Mouse (Mus musculus) gastrocnemius, adult 8-10 months (tissue): ENCODE measurements around the gene A4galt. TPM values are rescaled to one million over a fixed set of nuclear protein-coding genes. Genes with fewer than 3 reads are reported as not detected.

ENCODE experiments used
- DNase-seq, 2 experiments: peaks; one replicate each; pipeline ENCODE4 v3.0.0; 2022; ENCODE audit warnings: low spot score in 2 of 2
- total RNA-seq, 4 experiments: library from RNA; stranded (reverse); gene quantifications; 2 replicates each; pipeline ENCODE4 v1.2.4; 2022

Gene A4galt
- total RNA-seq, 4 experiments from 2014 or later: 1.0 to 2.3 (median 2.0) TPM

DNA sequence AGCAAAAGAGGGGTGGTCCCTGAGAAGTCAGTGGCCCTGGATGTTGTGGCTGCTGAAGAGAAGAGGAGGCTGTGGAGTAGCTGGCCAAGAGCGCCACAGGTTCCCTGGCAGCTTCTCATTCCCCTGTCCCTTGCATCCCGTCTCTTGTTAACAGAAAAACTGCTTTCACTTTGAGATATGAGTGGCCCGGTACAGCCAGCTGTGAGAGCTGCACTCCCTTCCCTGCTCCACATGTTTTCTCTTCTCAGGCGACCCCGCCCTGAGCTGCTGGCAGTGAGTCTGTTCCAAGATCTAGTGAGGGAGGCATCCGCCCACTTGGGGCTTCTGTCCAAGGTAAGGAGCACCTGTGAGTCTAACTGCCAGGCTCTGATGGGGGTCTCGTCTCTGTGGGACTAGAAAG is 16.9 kb upstream of the A4galt start:
- DNase-seq: peak; percentile 19 to 29

DNA sequence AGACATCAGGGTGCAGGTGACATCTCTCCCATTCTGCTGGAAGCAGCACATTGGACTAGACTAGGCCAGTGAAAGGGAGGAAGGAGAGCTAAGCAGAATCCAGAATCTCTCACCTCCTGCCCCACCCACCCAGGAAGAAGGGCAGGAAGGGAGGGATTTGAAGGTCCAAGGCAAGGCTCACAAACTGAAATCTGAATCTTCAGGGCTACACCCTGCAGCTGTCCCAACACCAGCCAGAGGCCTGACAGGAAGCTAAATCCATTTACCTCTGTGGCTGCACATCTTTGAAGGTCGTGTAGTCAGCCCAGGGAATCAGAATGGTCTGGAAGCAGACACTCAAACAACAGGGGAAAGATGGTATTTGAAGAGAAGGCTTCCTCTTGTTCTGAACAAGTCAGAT is 13.7 kb upstream of the A4galt start:
- DNase-seq: no peak

DNA sequence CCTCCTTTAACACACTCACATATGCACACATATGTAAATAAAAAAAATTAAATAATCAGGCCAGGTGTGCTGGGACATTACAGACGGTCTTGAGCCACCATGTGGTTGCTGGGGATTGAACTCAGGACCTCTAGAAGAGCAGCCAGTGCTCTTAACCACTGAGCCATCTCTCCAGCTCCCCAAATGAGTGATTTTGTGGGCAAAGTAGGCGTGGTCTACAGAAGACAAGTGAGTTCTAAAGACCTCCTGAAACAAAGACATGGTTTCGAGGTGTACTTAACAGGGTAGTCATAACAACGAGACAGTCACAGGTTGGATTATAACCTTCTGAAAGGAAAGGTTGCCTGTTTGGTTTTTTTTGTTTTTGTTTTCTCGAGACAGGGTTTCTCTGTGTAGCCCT is 11.8 kb upstream of the A4galt start:
- no peak for DNase-seq

DNA sequence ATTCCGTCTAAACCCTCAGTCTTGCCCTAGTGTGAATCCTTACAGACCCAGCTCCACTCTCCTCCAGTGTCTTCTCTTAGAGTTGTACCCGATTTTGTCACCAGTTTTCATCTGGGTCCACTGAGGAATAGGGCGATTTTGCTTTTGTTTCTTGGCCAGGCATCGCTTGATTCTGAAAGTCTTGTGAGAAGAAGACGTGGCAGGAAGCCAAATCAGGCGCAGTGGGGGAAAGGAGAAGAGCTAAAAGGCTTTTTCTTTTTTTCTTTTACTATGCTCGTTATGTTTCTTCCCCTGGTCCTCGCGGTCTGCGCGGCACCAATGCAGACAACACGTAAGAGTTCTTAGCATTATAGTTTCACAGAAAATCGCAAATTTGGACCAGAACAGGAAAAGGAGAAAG is 6.3 kb upstream of the A4galt start:
- DNase-seq: no peak

DNA sequence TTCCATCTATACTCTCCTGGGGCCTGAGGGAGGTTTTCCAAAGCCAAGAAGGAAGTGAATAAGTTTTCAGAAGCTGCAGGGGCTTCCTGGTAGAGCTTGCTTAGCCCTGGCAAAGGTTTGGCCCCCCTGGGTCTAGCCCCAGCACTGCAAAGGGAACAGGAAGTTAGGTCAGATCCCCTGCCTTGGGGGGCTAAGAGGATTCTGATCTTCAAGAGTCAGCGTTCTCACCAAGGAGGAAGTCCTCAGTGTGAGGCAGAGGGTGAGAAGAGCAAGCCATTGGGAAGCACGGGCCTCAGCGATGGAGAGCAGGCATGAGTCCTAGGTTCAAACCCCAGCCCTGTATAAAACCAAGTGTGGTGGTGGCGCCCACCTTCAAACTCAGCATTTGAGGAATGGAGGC is 4.9 kb upstream of the A4galt start:
- no peak for DNase-seq

DNA sequence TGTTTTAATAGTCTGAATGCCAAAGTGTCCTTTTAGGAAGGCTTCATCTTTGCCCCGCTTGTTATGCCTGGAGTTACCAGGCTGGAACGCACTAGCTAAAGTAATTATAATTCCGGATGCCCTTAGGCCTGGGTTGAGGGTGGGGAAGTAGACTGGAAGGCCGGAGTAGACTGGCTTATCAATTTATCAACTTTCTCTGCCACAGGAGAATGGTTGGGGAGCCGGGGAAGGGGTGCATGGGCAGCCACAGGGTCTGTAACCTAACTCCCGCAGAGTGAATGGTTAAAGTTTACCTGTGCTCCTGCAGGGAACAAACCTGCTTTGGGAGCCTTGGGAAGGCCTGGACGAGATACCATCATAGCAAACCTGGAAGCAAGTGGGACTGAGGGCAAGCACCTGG is 4.4 kb upstream of the A4galt start:
- DNase-seq: no peak

DNA sequence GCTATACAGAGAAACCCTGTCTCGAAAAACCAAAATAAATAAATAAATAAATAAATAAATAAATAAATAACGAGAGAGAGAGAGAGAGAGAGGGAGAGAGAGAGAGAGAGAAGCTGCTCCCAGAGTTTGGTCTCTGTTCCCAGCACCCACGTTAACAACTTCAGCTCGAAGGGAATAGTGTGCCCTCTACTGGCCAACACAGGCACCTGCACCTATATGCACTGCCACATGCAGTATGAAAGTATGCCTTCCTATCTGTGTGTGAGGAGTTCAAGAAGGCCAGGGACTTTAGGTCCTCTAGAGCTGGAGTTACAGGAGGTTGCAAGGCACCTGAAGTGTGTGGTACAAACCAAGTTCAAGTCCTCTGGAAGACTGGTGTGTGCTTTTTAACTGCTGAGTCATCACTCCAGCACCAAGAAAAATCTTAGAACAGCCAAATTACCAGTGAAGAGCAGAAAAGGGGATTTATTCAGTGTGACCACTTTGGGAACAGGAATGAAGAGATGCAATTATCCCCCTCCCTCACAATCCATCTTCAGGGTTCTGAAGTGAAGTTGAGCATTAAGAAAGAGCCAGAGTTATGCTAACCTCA is 3.7 kb upstream of the A4galt start:
- no peak for DNase-seq

DNA sequence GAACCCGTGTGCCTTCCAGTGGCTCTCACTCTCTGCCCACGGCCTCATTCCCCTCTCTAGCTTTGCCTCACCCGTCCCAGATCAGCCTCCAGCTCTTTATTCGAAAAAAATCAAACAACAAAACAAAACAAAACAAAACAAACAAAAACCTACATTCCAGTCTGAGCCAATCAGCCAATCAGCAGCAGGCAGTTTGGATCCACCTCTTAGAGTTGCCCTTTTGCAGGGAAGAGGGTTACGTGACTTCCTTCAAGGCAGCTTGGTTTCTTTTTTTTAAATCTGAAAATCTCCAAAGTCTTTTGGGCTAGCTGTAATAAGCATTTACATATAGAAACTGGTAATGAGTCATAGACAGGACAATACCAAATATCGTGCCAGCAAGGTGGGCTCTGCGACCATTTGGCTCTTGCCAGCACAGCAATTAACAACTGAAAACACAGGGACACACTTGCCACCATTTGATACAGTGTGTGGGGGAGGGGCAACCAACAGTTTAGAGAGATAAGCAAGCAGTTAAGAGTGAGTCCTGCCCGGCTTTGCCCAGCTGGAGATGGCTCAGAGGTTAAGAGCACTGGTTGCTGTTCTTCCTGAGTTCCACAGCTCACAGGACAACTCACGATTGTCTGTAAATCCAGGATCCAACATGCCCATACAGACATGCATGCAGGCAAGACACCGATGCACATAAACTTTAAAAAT is 2.9 kb upstream of the A4galt start:
- DNase-seq: no peak

DNA sequence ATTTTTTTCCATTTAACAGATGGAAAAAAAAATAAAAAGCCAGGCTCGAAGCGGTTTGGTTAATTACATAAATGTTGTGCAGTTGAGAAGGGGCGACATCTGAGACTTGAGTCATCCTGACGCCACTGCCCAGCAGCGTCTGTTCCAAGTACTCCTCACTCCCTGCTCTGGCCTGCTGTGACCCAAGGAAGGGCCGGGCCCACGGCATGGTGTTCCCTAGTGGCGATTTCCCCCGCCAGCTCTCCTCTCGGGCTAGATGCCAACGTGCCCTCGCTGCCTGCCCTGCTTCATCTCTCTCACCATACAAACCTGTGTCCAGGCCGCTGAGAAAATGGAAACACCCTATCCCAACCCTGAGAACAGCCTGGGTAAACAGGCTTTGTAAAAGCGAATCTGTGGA is 486 bp upstream of the A4galt start:
- DNase-seq: peak in 1 of 2 experiments; percentile 40

DNA sequence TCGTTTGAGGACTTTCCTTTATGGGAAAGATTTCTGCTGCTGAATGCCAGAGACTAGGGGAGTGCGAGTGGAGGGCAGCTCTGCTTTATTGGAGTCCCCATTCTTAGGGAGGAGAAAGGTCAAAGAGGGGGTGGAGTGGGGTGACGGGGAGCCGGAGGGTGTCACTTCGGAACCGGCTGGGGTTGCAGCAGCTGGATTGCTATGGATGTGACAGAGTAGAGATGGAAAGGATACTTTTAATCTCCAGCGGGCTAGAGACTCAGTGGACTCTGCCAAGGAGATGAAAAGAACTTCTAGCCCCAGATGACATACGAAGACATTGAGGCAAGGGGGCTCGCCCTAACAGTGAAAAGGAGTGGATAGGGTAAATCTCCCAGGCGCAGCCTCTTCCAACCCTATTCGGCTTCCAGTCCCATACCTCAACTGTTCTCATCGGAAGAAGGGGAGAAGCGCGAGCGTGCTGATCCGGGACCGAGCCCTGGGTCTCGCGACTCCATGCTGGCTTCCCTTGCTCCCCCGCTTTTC is 861 bp downstream of the A4galt start:
- DNase-seq: no peak

DNA sequence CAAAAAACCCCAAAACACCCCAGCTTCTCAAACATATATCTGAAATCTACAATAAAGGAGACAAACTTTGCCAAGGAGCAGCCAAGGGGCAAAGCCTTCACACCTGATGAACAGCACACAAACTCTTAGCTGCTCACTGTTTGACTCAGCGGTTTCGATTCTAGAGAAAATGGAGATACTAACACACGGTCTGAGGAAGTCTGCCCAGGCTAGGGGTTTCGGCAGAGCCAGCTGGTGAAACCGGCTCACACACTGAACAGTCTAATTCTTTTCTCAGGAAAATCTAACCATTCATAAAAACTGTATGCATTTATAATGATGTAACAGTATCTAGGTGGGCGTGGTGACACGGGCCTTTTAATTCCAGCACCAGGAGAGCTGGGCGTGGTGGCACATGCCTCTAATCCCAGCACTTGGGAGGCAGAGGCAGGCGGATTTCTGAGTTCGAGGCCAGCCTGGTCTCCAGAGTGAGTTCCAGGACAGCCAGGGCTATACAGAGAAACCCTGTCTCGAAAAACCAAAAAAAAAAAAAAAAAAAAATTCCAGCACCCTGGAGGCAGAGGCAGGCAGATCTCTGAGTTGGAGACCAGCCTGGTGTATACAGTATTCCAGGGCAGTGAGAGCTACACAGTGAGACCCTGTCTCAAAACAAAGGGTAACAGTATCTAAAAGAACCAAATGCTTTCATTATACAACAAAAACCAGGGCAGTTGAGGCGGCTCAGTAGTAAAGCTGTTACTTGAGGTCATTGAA is 1.9 kb downstream of the A4galt start:
- no peak for DNase-seq

DNA sequence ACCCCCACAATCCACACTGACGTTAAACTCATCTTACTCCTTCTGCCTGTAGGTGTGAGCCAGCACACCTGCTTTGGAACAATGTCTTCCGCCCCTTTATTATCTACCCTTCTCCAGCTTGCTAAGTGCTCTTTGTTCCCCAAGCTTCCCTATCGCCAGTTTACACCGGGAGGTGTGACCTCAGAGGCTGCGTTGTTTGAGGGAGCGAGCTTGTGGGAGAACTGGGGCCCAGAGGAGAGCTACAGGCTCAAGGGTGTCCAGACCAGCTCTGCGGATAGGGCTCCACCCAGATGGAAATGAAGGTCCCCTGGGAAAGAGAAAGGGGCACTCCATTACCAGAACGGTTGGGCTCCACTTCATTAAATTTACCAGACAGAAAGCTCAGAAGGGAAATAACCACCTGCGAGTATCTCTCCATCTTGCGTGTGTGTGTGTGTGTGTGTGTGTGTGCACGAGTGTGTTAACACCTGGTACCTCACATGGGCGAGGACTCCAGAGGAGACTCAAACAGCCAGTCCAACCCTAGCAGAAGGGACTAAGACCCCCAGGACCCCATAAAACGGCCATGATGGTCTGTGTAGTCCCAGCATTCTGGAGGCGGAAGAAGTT is 3.2 kb downstream of the A4galt start:
- DNase-seq: no peak

DNA sequence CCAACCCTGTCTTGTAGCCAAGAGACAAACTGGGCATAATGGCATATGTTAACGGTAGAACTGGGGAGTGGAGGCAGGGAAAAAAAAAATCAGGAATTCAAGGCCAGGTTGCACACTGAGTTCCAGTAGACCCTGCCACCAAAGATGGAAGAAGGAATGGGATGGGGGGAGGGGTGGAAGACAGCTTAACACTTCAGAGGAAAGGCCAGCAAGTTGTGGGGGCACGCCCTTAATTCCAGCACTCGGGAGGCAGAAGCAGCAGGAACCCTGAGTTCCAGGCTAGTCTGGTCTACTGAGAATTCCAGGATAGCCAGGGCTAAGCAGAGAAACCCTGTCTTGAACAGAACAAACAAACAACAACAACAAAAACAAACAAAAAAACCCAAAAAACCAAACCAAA is 7.2 kb downstream of the A4galt start:
- no peak for DNase-seq

DNA sequence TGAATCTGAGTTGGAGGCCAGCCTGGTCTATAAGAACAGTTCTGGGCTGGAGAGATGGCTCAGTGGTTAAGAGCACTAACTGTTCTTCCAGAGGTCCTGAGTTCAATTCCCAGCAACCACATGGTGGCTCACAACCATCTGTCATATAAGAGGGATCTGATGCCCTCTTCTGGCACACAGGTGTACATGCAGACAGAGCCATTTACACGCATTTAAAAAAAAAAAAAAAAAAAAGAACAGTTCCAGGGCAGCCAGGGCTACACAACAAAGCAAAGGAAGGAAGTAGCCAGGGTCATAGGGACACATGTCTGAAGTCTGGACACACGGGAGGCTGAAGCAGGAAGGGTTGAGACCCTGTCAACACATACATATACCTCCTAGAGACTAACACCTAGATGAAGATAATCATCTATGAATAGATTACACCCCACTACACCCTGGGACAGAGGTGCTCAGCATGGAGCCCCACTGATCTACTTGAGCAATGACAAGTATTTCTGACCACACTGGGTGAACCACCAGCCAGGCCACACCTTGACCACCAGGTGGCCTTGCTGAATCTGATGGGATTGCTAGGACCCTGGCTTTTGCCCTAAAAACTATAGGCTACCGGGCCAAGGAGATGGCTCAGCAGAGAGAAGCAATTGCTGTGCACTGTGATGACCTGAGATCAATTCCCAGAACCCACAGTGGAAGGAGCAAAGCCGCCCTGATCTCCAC is 9.5 kb downstream of the A4galt start:
- no peak for DNase-seq

DNA sequence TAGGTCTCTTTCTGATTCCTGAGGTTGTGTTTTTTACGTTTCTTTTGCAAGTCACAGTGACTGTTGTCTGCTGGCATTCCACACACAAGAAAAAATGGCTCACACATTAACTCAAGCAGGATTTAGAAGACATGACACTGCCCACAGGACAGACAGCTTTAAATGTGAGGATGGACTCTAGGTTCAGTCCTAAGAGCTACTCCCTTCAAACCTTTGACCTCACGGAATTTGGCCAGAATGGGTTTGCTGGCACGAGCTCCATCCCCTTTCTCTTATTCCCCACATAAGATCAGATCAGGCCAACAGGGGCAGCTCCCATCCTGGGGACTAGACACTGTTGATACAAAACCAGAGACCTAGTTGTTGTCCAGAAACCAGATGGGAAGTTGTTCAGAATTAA is 10.1 kb downstream of the A4galt start:
- no peak for DNase-seq

DNA sequence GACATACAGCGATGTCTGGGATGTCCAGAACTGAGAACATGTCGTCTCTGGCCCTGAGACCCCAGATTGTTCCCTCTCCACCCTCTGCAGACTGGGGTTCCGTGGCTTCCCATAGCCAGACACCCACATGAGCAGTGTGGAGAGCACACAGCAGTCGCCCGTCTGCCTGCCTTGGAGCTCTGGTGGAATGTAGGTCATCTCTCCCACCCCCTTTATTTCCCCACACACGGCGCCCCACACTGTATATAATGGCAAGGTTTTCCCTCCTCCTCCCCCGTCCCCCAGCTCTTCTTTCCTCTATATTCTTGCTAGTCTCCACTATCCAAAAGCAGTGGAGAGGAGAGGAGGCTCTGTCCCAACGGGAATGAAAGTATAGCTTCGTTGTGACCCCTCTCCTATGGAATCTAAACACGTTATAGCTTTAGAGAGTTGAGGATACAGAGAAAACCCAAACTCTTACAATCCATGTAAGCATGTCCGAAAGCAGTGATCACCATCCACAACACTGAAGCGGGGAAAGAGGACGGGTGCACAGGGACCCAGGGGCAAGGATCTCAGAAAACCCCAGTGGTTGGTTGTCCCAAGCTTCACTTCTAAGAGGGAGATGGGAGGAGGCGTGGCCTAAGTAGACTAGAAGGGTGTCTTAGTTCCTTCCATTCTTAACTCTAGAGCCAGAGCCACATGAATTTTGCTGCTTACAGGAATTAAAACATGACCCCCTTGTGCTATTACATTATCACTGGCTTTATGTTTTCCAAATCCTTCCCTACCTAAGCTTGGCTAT is 13.9 kb downstream of the A4galt start:
- DNase-seq: no peak

DNA sequence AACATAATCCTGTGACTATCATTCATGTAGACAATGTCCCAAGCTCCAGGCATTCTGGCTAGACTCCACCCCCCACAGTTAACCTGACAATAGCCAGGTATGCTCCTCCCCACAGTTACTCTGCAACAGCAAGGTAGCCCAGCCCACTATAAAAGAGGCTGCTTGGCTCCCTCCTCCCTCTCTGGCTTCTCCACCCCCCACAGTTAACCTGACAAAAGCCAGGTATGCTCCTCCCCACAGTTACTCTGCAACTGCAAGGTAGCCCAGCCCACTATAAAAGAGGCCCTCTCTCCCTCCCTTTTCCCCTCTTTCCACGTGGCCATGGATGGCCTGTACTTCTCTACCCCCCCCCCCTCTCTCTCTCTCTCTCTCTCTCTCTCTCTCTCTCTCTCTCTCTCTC is 14.8 kb downstream of the A4galt start:
- no peak for DNase-seq

DNA sequence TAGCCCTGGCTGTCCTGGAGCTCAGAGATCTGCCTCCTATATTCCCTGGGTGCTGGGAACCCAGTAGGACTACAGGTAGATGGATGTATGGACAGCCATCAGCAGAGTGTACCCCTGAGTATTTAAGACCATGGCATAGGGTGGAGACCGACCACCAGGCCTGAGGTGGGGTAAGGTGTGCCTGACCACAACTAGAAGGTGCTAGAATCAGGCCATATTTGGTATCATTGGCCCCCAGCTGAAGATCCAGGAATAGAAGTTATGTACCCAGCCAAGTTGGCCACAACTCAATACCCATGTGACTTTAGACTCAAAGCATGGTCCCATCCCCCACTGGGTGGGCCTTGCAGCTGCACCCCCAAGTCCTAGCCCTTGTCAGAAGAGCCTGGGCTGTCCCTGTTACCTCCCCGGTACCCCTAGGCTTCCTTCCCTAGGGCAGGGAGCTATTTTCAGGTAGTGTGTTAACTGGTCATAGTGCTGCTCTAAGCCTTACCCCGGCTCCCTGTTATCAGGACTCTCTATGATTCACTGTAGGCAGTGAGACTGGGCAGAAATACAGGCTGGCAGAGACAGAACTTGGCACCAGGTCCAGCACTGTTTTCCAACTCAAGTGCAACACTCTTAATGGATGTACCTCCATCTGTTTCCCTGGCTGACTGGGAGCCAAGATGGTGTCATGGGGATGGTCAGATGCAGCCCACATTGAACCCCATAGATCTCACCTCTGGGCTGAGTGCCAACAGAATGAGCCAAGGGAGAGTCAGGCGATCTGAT is 18.2 kb downstream of the A4galt start:
- peak in 1 of 2 experiments; percentile 11 for DNase-seq

DNA sequence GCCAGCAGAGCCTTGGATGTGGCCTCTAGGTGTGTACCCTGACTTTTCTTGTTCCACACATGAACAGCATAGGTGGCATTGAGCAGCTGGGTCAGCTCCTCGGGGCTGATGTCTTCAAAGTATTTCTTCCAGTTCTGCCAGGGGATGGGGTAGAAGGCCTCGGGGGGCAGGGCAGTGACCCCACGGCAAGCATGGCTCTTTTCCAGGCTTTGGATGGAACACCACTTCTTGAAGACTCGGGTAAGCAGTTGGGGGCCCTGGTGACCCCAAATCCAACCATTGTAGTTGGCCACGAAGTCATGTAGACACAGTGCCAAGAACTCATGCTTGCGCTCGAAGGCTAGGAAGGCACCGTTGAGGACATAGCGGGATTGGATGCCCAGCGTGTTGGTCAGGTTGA is 24.0 kb downstream of the A4galt start:
- no peak for DNase-seq

DNA sequence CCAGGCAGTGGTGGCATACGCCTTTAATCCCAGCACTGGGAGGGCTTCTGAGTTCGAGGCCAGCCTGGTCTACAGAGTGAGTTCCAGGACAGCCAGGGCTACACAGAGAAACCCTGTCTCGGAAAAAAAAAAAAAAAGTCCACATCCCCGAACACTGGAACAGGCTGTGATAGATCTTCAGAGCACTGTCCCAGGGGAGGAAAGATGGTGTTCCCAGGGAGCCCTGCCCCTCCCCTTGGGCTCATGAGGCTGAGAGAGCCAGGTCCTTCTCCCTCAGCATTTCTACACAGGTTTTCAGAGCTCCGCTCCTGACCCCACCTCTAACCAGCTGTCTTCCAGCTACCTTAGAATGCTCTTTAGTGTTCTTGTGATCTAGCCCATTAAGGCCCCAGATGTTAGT is 24.7 kb downstream of the A4galt start:
- DNase-seq: peak in 1 of 2 experiments; percentile 12
